ENCODE assay signal across 8 mouse cellular contexts in genomic region chr12:85492084-85492645, GRCm38 (mm10). TPM values are rescaled to one million over a fixed set of nuclear protein-coding genes. Genes with fewer than 3 reads are reported as not detected.
DNase-seq lines count a peak whose midpoint lies in the region; ATAC-seq and TF ChIP-seq lines count a peak whose summit lies in the region.

No protein-coding gene starts in this region.

- ATAC-seq in common myeloid progenitor, adult 5-6 weeks (replicated peaks; ENCODE audit: low read depth, poor library complexity, severe bottlenecking) = peak; percentile 24; the same call in 1 of the 2 replicates
- peak; percentile 16; the same call in 1 of the 2 replicates for ATAC-seq in liver, embryonic 13.5 days (ENCODE audit: low read depth)
- ATAC-seq in neural tube, embryonic 13.5 days (ENCODE audit: low read depth) = no peak; the same call in 1 of the 2 replicates
- ATAC-seq in monocyte, adult 5-6 weeks (replicated peaks; ENCODE audit: insufficient number of reproducible peaks, low FRiP score, low TSS enrichment, poor library complexity, severe bottlenecking) = no peak

- H3K4me3 ChIP-seq in C2C12 (ENCODE audit: insufficient read depth, poor library complexity, severe bottlenecking) = no peak overlapping the region
- no peak overlapping the region for H3K4me3 ChIP-seq in liver, embryonic 13.5 days (replicated peaks)
- no peak overlapping the region for H3K4me3 ChIP-seq in neural tube, embryonic 13.5 days

- no peak overlapping the region for H3K9ac ChIP-seq in liver, embryonic 13.5 days
- H3K9ac ChIP-seq in neural tube, embryonic 13.5 days = peak overlapping the region; percentile 45; the same call in 1 of the 2 replicates

- WGBS in liver, embryonic 13.5 days (ENCODE audit: insufficient replicate concordance) = 22% methylated on average over 16 of the region's 16 CpGs
- WGBS in neural tube, embryonic 13.5 days = 25% methylated on average over 16 of the region's 16 CpGs

- DNase-seq in R1 (ENCODE audit: low read depth, low spot score) = peak; percentile 89
- DNase-seq in heart, adult 8-10 months (ENCODE audit: low spot score) = peak; percentile 65
- DNase-seq in kidney, adult 8-10 months = peak; percentile 36 to 65
- no peak for DNase-seq in liver, embryonic 13.5 days

- H3K79me2 ChIP-seq in C2C12 (ENCODE audit: control insufficient read depth, insufficient read depth) = no peaks in the 10 kb centered on the region

- no peaks in the 10 kb centered on the region for H3K27me3 ChIP-seq in C2C12 (ENCODE audit: control insufficient read depth, insufficient read depth, insufficient read length)
- H3K27me3 ChIP-seq in liver, embryonic 13.5 days = peaks cover 37% of the 10 kb centered on the region
- no peaks in the 10 kb centered on the region for H3K27me3 ChIP-seq in neural tube, embryonic 13.5 days

- H3K36me3 ChIP-seq in C2C12 (ENCODE audit: control insufficient read depth, insufficient read depth) = no peaks in the 10 kb centered on the region
- H3K36me3 ChIP-seq in liver, embryonic 13.5 days = no peaks in the 10 kb centered on the region
- no peaks in the 10 kb centered on the region for H3K36me3 ChIP-seq in neural tube, embryonic 13.5 days

- no peak overlapping the region for H3K4me2 ChIP-seq in liver, embryonic 13.5 days
- H3K4me2 ChIP-seq in neural tube, embryonic 13.5 days = peak overlapping the region; percentile 42

- TF ChIP-seq CTCF in C2C12 (IDR thresholded peaks at IDR 0.05; ENCODE audit: control insufficient read depth, insufficient read depth, insufficient read length) = no peak

- H3K9me3 ChIP-seq in liver, embryonic 13.5 days (replicated peaks) = no peaks in the 10 kb centered on the region
- no peaks in the 10 kb centered on the region for H3K9me3 ChIP-seq in neural tube, embryonic 13.5 days

- H3K27ac ChIP-seq in liver, embryonic 13.5 days = no peak overlapping the region
- no peak overlapping the region for H3K27ac ChIP-seq in neural tube, embryonic 13.5 days (replicated peaks)

- H3K4me1 ChIP-seq in liver, embryonic 13.5 days (replicated peaks) = peaks cover 6% of the 10 kb centered on the region
- peaks cover 8% of the 10 kb centered on the region for H3K4me1 ChIP-seq in neural tube, embryonic 13.5 days (replicated peaks)

- H3ac ChIP-seq in C2C12 (ENCODE audit: control insufficient read depth, insufficient read length, low read depth) = peak overlapping the region; percentile 30

- H3K79me3 ChIP-seq in C2C12 (ENCODE audit: low read depth) = no peaks in the 10 kb centered on the region

TF ChIP-seq in C2C12, 6 proteins besides CTCF, POLR2A, EP300 and RAD21:
- TF ChIP-seq USF1 (IDR thresholded peaks at IDR 0.05; ENCODE audit: low read depth) = no peak
- TF ChIP-seq MYOG (IDR thresholded peaks at IDR 0.05; ENCODE audit: control insufficient read depth, extremely low read depth, insufficient read length) = no peak
- TF ChIP-seq MYOD1 (IDR thresholded peaks at IDR 0.05; ENCODE audit: control insufficient read depth, insufficient read length, low read depth) = no peak
- no peak for TF ChIP-seq MAX (IDR thresholded peaks at IDR 0.05)
- TF ChIP-seq CEBPB (IDR thresholded peaks at IDR 0.05; ENCODE audit: low read depth) = no peak
- no peak for TF ChIP-seq FOSL1 (IDR thresholded peaks at IDR 0.05; ENCODE audit: insufficient read depth, low read length, poor library complexity, severe bottlenecking)

RNA-seq across cellular contexts. Expression of gene Fos, which starts 18.5 kb away (rescaled TPM):
- polyA plus RNA-seq in C2C12 (2012; fragmentation: generic; extraction: Trizol) = 2.7 TPM
- 421 and 492 TPM in 2 replicates for total RNA-seq in common myeloid progenitor, adult 5-6 weeks (2017)
- total RNA-seq in heart, adult 8-10 months (2022) = 10 to 100 TPM in 2 of 4 experiments, 1 to 10 TPM in 2; 2.4 to 26.4 (median 15.7) TPM
- polyA plus RNA-seq in liver, embryonic 13.5 days (2015; fragmentation: Nextera tagmentation; extraction: Ambion mirVana) = 1.5 and 1.7 TPM in 2 replicates
- polyA plus RNA-seq in neural tube, embryonic 13.5 days (2015; fragmentation: Nextera tagmentation; extraction: Ambion mirVana) = 1.9 and 2.8 TPM in 2 replicates
- 138 to 560 TPM (median 216 TPM) in 3 replicates for total RNA-seq in monocyte, adult 5-6 weeks (2017)

Comparison
In these comparisons a context has a peak if more than half of its experiments do, and no peak if none do; other contexts are left out.
1. ATAC-seq: peak in common myeloid progenitor, adult 5-6 weeks (single experiment) and liver, embryonic 13.5 days (single experiment); none in neural tube, embryonic 13.5 days (single experiment) and monocyte, adult 5-6 weeks (single experiment).